Mouse (Mus musculus) limb, embryonic 11.5 days (tissue): Measurements from ENCODE around the gene Gm10447. TPM values are rescaled to one million over a fixed set of nuclear protein-coding genes. Genes with fewer than 3 reads are reported as not detected.

Experiments
- ATAC-seq: fragments of 200-750 bp; cut with Nextera tagmentation; 2 replicates; pipeline ENCODE4 v1.8.0; 2017; ENCODE audit warnings: low read depth; ENCODE audit not compliant: insufficient number of reproducible peaks, low FRiP score, low TSS enrichment
- DNase-seq: peaks from one replicate; pipeline ENCODE4 v3.0.0-alpha.2; 2015; ENCODE audit warnings: low spot score
- H3K27ac ChIP-seq: fragments of 300-500 bp; sonication (generic); replicated peaks from 2 replicates; pipeline ENCODE4 v1.5.1; 2014; ENCODE audit warnings: low read depth, mild to moderate bottlenecking, low read length
- H3K27me3 ChIP-seq: fragments of 300-500 bp; sonication (generic); 2 replicates; pipeline ENCODE4 v1.6.1; 2014; ENCODE audit warnings: mild to moderate bottlenecking, low read length, mixed read lengths; ENCODE audit not compliant: control insufficient read depth, insufficient read depth
- H3K36me3 ChIP-seq: fragments of 300-500 bp; sonication (generic); 2 replicates; pipeline ENCODE4 v1.6.1; 2014; ENCODE audit warnings: mild to moderate bottlenecking, low read length, moderate library complexity, mixed read lengths; ENCODE audit not compliant: control insufficient read depth, insufficient read depth
- H3K4me1 ChIP-seq: fragments of 300-500 bp; sonication (generic); 2 replicates; pipeline ENCODE4 v1.6.1; 2014; ENCODE audit warnings: low read length, mixed read lengths; ENCODE audit not compliant: control insufficient read depth, insufficient read depth
- H3K4me2 ChIP-seq: fragments of 300-500 bp; sonication (generic); 2 replicates; pipeline ENCODE4 v1.6.1; 2014; ENCODE audit warnings: low read depth, mild to moderate bottlenecking, moderate library complexity; ENCODE audit not compliant: severe bottlenecking
- H3K4me3 ChIP-seq: fragments of 300-500 bp; sonication (generic); 2 replicates; pipeline ENCODE4 v1.5.1; 2014; ENCODE audit warnings: low read depth, low read length
- H3K9ac ChIP-seq: fragments of 300-500 bp; sonication (generic); 2 replicates; pipeline ENCODE4 v1.6.1; 2014; ENCODE audit warnings: mild to moderate bottlenecking, low read length
- H3K9me3 ChIP-seq: fragments of 300-500 bp; sonication (generic); 2 replicates; pipeline ENCODE4 v1.6.1; 2016; ENCODE audit warnings: low read length; ENCODE audit not compliant: control insufficient read depth
- WGBS: fragments of 180-500 bp; shearing (Covaris S2); extraction: QIAGEN DNeasy Blood & Tissue Kit; methylation state at CpG from one replicate; pipeline ENCODE4 v1.1.7; 2014; 5-methylcytosine and 5-hydroxymethylcytosine counted together
- polyA plus RNA-seq: library from polyadenylated mRNA; unstranded; fragments of >200 nt; fragmentation: Nextera tagmentation; extraction: Ambion mirVana; gene quantifications from 2 replicates; pipeline ENCODE4 v1.2.1, GENCODE M21; 2014

Gm10447 gene
- polyA plus RNA-seq, 1 experiment from 2014 or later = 0.08 TPM

GRCm38 (mm10) chr11:53445562-53445961 lies 11.3 kb downstream of the Gm10447 start:
- Histone ChIP-seq H3K4me2 (no peak overlapping the region), H3K27me3 (no peaks in the 10 kb centered on the region), H3K9ac (no peak overlapping the region), H3K9me3 (no peaks in the 10 kb centered on the region), H3K27ac (no peak overlapping the region), H3K4me3 (no peak overlapping the region), H3K36me3 (no peaks in the 10 kb centered on the region), H3K4me1 (0 out of 2 replicates have a peak, but pooled peaks cover 2% of the 10 kb centered on the region)
- no peak for ATAC-seq
- WGBS = 74% methylated on average over 13 of the region's 13 CpGs
- DNase-seq = no peak

- Histone ChIP-seq H3K4me2 (no peak overlapping the region), H3K9ac (no peak overlapping the region), H3K4me3 (no peak overlapping the region), H3K27me3 (no peaks in the 10 kb centered on the region), H3K4me1 (no peaks in the 10 kb centered on the region), H3K36me3 (no peaks in the 10 kb centered on the region), H3K9me3 (no peaks in the 10 kb centered on the region), H3K27ac (no peak overlapping the region)
- 38% methylated on average over 6 of the region's 6 CpGs for WGBS
- DNase-seq (no peak), ATAC-seq (no peak)
Observed at GRCm38 (mm10) chr11:53443861-53444260, 13.0 kb downstream of the Gm10447 start.

- DNase-seq = no peak
- Histone ChIP-seq H3K27me3 (no peaks in the 10 kb centered on the region), H3K36me3 (no peaks in the 10 kb centered on the region), H3K4me3 (no peak overlapping the region), H3K9me3 (no peaks in the 10 kb centered on the region), H3K4me2 (no peak overlapping the region), H3K4me1 (no peaks in the 10 kb centered on the region), H3K27ac (no peak overlapping the region), H3K9ac (no peak overlapping the region)
- WGBS = 50% methylated on average over 12 of the region's 12 CpGs
- ATAC-seq = no peak
Observed at GRCm38 (mm10) chr11:53441921-53442320, 15.0 kb downstream of the Gm10447 start.

GRCm38 (mm10) chr11:53436338-53436737 lies 20.6 kb downstream of the Gm10447 start:
- Histone ChIP-seq H3K9me3 (no peaks in the 10 kb centered on the region), H3K4me2 (no peak overlapping the region), H3K4me1 (no peaks in the 10 kb centered on the region), H3K9ac (no peak overlapping the region), H3K36me3 (no peaks in the 10 kb centered on the region), H3K27ac (no peak overlapping the region), H3K27me3 (no peaks in the 10 kb centered on the region), H3K4me3 (no peak overlapping the region)
- ATAC-seq (no peak), DNase-seq (no peak)
- WGBS = 88% methylated on average over 6 of the region's 6 CpGs

- Histone ChIP-seq H3K36me3 (no peaks in the 10 kb centered on the region), H3K4me2 (no peak overlapping the region), H3K4me3 (no peak overlapping the region), H3K4me1 (no peaks in the 10 kb centered on the region), H3K27ac (no peak overlapping the region), H3K27me3 (no peaks in the 10 kb centered on the region), H3K9me3 (no peaks in the 10 kb centered on the region), H3K9ac (no peak overlapping the region)
- ATAC-seq (no peak), DNase-seq (no peak)
- WGBS = 78% methylated on average over 8 of the region's 8 CpGs
Observed at GRCm38 (mm10) chr11:53435504-53435903, 21.4 kb downstream of the Gm10447 start.

GRCm38 (mm10) chr11:53433057-53433456 lies 23.9 kb downstream of the Gm10447 start:
- WGBS = 73% methylated on average over 6 of the region's 6 CpGs
- H3K36me3 ChIP-seq = peaks cover 7% of the 10 kb centered on the region

GRCm38 (mm10) chr11:53431347-53432056 lies 25.4 kb downstream of the Gm10447 start:
- DNase-seq (no peak), ATAC-seq (no peak; the same call in 1 of the 2 replicates)
- Histone ChIP-seq H3K4me3 (peak overlapping the region; percentile 69), H3K4me1 (peaks cover 5% of the 10 kb centered on the region; the same call in 1 of the 2 replicates), H3K27me3 (no peaks in the 10 kb centered on the region), H3K27ac (no peak overlapping the region), H3K9me3 (no peaks in the 10 kb centered on the region), H3K36me3 (peaks cover 7% of the 10 kb centered on the region), H3K9ac (0 out of 2 replicates have a peak overlapping the region, but pooled peaks have one; percentile 12), H3K4me2 (peak overlapping the region; percentile 45)
- WGBS = 17% methylated on average over 9 of the region's 9 CpGs

More at GRCm38 (mm10) chr11:53433057-53433456, 23.9 kb downstream of the Gm10447 start:
- Histone ChIP-seq H3K9ac (no peak overlapping the region), H3K4me2 (no peak overlapping the region), H3K9me3 (no peaks in the 10 kb centered on the region), H3K4me1 (peaks cover 5% of the 10 kb centered on the region; the same call in 1 of the 2 replicates), H3K27me3 (no peaks in the 10 kb centered on the region), H3K4me3 (no peak overlapping the region), H3K27ac (no peak overlapping the region)
- DNase-seq = no peak
- ATAC-seq = no peak

GRCm38 (mm10) chr11:53430670-53431346 lies 26.1 kb downstream of the Gm10447 start, which contains the start of the genes Uqcrq and Gdf9:
Gene Uqcrq (minus strand): TSS chr11:53430831.
Gene Gdf9 (plus strand): TSS chr11:53431023.
- peak; percentile 98 for ATAC-seq
- Histone ChIP-seq H3K4me3 (peak within 1 kb of the TSS; percentile 69), H3K4me1 (peaks cover 5% of the 10 kb centered on the region; the same call in 1 of the 2 replicates), H3K4me2 (peak within 1 kb of the TSS; percentile 82), H3K9ac (peak within 1 kb of the TSS; percentile 76), H3K9me3 (no peaks in the 10 kb centered on the region), H3K36me3 (peaks cover 7% of the 10 kb centered on the region), H3K27me3 (no peaks in the 10 kb centered on the region), H3K27ac (no peak within 1 kb of the TSS)
- under 1% methylated on average over 44 of the region's 44 CpGs for WGBS
- peak; percentile 98 for DNase-seq
